Mouse (Mus musculus): ENCODE measurements around the gene Cmc4. TPM values are rescaled to one million over a fixed set of nuclear protein-coding genes. Genes with fewer than 3 reads are reported as not detected.

Cmc4 gene
- total RNA-seq (2021) = 1 to 10 TPM; 8.7 to 9.1 TPM
- 3.0 and 3.6 TPM in 2 replicates for polyA plus RNA-seq (2012; rRNA removed)
- long read RNA-seq, partial matches to known transcripts = 0 of 7 reads
- long read RNA-seq, other reads (novel, unspliced or antisense) = 3 of 7 reads

DNA sequence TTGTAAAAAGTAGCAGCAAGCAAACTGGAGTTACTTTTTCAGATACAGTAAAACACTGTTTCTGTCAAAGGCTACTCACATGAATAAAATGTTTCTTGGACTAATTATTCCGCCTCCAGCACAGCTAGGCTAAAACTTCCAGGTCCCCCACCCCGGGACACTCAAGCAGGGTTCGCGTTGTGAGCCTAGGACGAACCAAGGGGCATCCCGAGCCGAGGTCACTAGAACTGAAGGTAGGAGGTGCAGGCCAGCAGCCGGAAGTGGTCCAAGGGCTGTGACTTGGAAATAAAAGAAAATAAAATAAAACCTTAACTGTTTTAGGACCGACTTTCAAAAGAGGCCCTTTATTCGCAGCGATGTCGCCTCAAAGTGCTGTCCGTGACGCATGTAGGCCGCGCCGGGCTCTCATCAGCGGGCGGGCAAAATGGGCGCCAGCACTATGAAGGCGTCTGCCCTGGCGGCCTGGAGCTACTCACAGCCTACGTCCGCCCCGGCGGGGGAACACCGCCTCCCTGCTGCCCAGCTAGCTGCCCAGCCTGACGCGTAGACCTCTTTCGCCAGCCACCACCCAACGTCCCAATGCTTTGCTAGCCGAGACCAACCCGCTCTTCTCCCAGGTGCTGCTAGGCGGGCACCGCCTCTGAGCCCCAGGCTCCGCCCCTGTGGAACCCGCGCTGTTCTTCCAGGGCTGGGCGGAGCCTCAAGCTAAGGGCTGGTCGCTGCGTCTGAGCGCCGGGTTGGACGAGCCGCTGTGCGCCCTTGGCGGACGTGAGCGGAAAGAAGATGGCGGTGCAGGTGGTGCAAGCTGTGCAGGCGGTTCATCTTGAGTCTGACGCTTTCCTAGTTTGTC is at the start of gene Cmc4, which contains the start of the genes Mtcp1 and Brcc3:
TSS of gene Cmc4 (minus strand) at position 649 of the 850 bp plus-strand sequence.
TSS of gene Mtcp1 (minus strand) at position 653 of the 850 bp plus-strand sequence.
TSS of gene Brcc3 (plus strand) at position 693 of the 850 bp plus-strand sequence.
- DNase-seq = peak; percentile 94

GRCm38 (mm10) chrX:75454597-75454996 is 38.2 kb upstream of the Cmc4 start:
- DNase-seq = no peak

DNA sequence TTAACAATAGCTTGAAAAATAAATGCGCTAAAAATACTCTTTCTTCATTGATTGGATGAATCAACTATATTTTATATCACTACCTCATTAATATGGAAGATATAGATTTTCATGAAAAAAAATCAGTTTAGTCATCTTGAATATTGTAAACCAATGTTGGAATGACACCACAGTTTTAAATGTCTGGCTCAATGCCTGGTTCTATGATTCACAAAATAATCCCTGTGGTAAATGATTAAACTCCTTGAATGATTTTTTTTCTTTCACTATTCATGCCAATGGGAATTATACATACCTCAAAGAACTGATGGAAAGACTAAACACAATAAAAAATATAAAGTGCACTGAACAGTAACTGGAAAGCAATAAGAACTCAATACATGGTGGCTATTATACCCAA is 6.7 kb downstream of the Cmc4 start:
- no peak for DNase-seq

- DNase-seq = no peak
These were observed 13.0 kb downstream of the Cmc4 start for GRCm38 (mm10) chrX:75403350-75403749.

DNA sequence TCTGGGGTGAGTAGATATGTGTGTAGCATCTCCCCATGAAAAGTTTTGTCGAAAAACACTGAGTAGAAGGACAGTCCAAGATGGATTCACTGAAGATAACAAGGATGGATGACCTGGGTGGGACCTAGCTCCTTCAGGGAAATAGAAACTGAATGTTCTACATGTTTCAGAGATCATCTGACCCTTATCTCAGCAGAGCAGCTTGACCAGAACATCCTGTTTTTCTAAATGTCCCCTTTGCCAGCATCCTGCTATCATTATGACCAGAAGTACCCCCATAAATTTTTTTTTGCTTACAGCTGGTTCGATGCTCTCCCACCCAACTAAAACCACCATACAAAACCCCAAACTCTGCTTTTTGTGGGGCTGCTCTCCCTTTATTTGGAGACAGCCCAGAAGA is 13.7 kb downstream of the Cmc4 start:
- DNase-seq = peak; percentile 10

GRCm38 (mm10) chrX:75399471-75399870 is 16.9 kb downstream of the Cmc4 start:
- DNase-seq = no peak

GRCm38 (mm10) chrX:75382195-75382771 is 34.1 kb downstream of the Cmc4 start, which contains the start of the genes Fundc2 and F8:
Fundc2 (plus strand) TSS chrX:75382399.
F8 (minus strand) TSS chrX:75382615.
- peak; percentile 63 for DNase-seq

GRCm38 (mm10) chrX:75381699-75382098 is 34.7 kb downstream of the Cmc4 start:
- no peak for DNase-seq

GRCm38 (mm10) chrX:75381176-75381575 is 35.2 kb downstream of the Cmc4 start:
- DNase-seq = no peak

GRCm38 (mm10) chrX:75376815-75377214 is 39.6 kb downstream of the Cmc4 start:
- no peak for DNase-seq

GRCm38 (mm10) chrX:75372666-75373425 is 43.5 kb downstream of the Cmc4 start:
- DNase-seq = no peak

DNA sequence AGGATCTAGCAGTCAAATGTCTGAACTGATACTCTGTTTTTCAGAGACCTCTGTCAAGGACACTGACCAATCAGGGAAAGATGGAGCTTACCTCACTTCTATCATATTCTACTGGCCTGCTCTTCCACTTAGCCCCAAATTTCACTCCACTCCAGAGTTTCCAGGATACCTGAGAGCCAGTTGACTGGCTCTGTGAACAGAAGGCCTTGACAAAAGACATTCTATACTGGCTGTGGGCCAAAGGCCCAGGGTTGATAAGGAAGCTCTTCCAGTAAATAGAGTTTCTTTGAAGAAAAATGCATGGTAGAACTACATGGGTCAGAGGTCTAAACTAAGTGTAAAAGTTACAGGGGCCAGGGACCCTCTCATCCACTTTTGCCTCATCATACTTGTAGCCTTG is 46.2 kb downstream of the Cmc4 start:
- DNase-seq = peak; percentile 35

Other genes starting within 250 kb of the Cmc4 start
- gene Fundc2, start 34.2 kb downstream of the Cmc4 start, total RNA-seq (2021) = 100 to 1,000 TPM in 1 of 2 experiments, 10 to 100 TPM in 1; 81.2 to 107 TPM
- gene Fundc2, start 34.2 kb downstream of the Cmc4 start, polyA plus RNA-seq (2012; rRNA removed) = 2.8 and 3.2 TPM in 2 replicates
- gene F8, start 34.0 kb downstream of the Cmc4 start, total RNA-seq (2021) = 10 to 100 TPM in 1 of 2 experiments, 1 to 10 TPM in 1; 6.9 to 11.3 TPM
- gene F8, start 34.0 kb downstream of the Cmc4 start, polyA plus RNA-seq (2012; rRNA removed) = 0.43 and 0.56 TPM in 2 replicates
- 1 to 10 TPM; 6.3 to 9.3 TPM for gene Mtcp1, start within 50 bp of the Cmc4 start, total RNA-seq (2021)
- gene Mtcp1, start within 50 bp of the Cmc4 start, polyA plus RNA-seq (2012; rRNA removed) = 3.6 and 3.7 TPM in 2 replicates
- gene Brcc3, start within 50 bp of the Cmc4 start, total RNA-seq (2021) = 10 to 100 TPM; 33.6 to 46.1 TPM
- gene Brcc3, start within 50 bp of the Cmc4 start, polyA plus RNA-seq (2012; rRNA removed) = 0.69 and 2.2 TPM in 2 replicates
- gene Vbp1, start 97.7 kb upstream of the Cmc4 start, total RNA-seq (2021) = 10 to 100 TPM; 29.8 to 51.6 TPM
- 0.52 and 0.56 TPM in 2 replicates for gene Vbp1, start 97.7 kb upstream of the Cmc4 start, polyA plus RNA-seq (2012; rRNA removed)
- gene Rab39b, start 161.6 kb upstream of the Cmc4 start, total RNA-seq (2021) = 1 to 10 TPM; 1.0 to 1.6 TPM
- gene Rab39b, start 161.6 kb upstream of the Cmc4 start, polyA plus RNA-seq (2012; rRNA removed) = 0.15 and 0.21 TPM in 2 replicates